Mouse (Mus musculus) forebrain, embryonic 13.5 days (tissue): ENCODE results near the gene Sf3a1. TPM values are rescaled to one million over a fixed set of nuclear protein-coding genes. Genes with fewer than 3 reads are reported as not detected.
A peak's percentile ranks its signal among the peaks of the same experiment; 100 is the strongest.
"Not testable (repeated sequence)": the region's sequence is repeated elsewhere in the genome, so short reads cannot be mapped to it uniquely, and the experiment has no call there.

ENCODE experiments used
- ATAC-seq: fragments of 200-750 bp; cut with Nextera tagmentation; 2 replicates; pipeline ENCODE4 v1.8.0; 2017
- H3K27ac ChIP-seq: fragments of 300-500 bp; sonication (generic); 2 replicates; pipeline ENCODE4 v1.5.1; 2015; ENCODE audit warnings: inconsistent platforms, mild to moderate bottlenecking, moderate library complexity
- H3K27me3 ChIP-seq: fragments of 300-500 bp; sonication (generic); 2 replicates; pipeline ENCODE4 v1.6.1; 2015; ENCODE audit warnings: mild to moderate bottlenecking, inconsistent platforms
- H3K36me3 ChIP-seq: fragments of 300-500 bp; sonication (generic); 2 replicates; pipeline ENCODE4 v1.6.1; 2015; ENCODE audit warnings: mild to moderate bottlenecking, inconsistent platforms; ENCODE audit not compliant: poor library complexity, severe bottlenecking
- H3K4me1 ChIP-seq: fragments of 300-500 bp; sonication (generic); 2 replicates; pipeline ENCODE4 v1.6.1; 2015; ENCODE audit warnings: inconsistent platforms
- H3K4me2 ChIP-seq: fragments of 300-500 bp; sonication (generic); 2 replicates; pipeline ENCODE4 v1.6.1; 2015; ENCODE audit warnings: inconsistent platforms, mild to moderate bottlenecking, moderate library complexity
- H3K4me3 ChIP-seq: fragments of 300-500 bp; sonication (generic); 2 replicates; pipeline ENCODE4 v1.5.1; 2015; ENCODE audit warnings: mild to moderate bottlenecking, inconsistent platforms
- H3K9ac ChIP-seq: fragments of 300-500 bp; sonication (generic); 2 replicates; pipeline ENCODE4 v1.6.1; 2015; ENCODE audit warnings: mild to moderate bottlenecking, inconsistent platforms
- H3K9me3 ChIP-seq: fragments of 300-500 bp; sonication (generic); replicated peaks from 2 replicates; pipeline ENCODE4 v1.6.1; 2016; ENCODE audit warnings: inconsistent platforms
- WGBS: fragments of 180-500 bp; shearing (Covaris S2); methylation state at CpG from one replicate; pipeline ENCODE4 v1.1.7; 2015; 5-methylcytosine and 5-hydroxymethylcytosine counted together
- polyA plus RNA-seq: library from polyadenylated mRNA; unstranded; fragments of >200 nt; fragmentation: Nextera tagmentation; extraction: Ambion mirVana; gene quantifications from 2 replicates; pipeline ENCODE4 v1.2.1, GENCODE M21; 2015

Sf3a1 gene
- polyA plus RNA-seq, result 61.2 and 66.8 TPM in 2 replicates

DNA sequence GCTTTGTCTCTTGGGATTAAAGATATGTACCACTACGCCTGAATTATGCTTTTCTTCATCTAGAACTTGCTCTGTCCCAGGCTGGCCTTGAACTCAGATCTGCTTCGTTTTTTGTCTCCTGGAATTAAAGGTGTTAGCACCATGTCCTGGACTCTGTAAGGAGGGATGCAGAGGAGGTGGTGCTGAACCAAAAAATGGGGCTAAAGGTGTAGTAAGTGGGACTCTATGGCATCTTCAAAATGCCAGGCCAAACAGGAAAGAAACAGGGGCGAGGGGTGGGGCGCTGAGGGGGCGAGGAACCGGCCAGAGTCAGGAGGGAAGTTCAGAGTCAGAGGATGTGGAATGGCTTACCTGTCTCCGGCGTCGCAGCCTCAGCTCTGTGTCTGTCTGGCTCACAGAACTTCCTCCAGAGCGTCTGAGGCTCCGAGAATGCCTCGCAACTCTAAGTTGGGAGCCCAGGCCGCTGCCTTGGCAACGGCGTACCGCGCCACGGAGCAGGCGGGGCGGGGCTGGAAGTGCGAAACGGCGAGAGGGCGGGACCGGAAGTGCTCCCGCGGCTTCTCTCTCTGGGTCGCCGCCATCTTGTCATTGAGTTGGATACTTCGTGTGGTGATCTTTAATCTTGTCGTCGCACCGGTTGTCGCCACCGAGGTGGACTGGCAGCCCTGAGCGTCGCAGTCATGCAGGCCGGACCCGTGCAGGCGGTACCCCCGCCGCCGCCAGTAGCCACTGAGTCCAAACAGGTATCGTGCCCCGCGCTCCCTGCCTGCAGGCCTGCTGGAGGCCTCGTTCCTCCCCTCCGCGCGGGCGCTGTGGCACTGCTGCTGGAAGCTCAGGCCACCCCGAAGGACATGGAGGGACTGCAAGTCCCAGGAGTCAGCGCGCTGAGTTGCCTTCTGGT, at the start of gene Sf3a1, which contains the start of gene Ccdc157:
Gene Sf3a1, plus strand, starts transcription at position 543 of the 901 bp plus-strand sequence.
Gene Ccdc157, minus strand, starts transcription at position 486 of the 901 bp plus-strand sequence.
- Histone ChIP-seq H3K9ac (peak within 1 kb of the TSS; percentile 90), H3K9me3 (no peaks in the 10 kb centered on the region), H3K4me3 (peak within 1 kb of the TSS; percentile 89), H3K27ac (peak within 1 kb of the TSS; percentile 88), H3K27me3 (no peaks in the 10 kb centered on the region), H3K36me3 (peaks cover 37% of the 10 kb centered on the region), H3K4me2 (peak within 1 kb of the TSS; percentile 97), H3K4me1 (peaks cover 53% of the 10 kb centered on the region)
- 1% methylated on average over 54 of the region's 54 CpGs for WGBS
- ATAC-seq, result peak; percentile 98

DNA sequence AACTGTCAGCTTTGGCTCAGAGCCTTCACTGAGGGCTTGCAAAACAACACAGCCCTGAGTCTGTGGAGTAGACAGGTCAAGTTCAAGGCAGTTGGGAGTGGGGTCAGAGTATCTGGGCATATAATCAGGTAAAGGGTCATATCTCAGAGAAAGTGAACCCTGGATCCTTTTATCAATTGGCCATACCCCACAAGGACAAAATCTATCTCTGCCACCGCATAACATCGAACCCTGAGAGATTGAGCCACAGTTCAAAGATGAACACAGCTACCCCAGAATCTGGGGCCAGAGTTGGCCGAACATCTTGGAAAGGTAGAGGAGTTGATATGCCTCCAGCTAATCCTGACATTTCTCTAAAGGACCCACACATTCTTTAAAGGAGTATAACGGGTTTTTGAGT, 48.1 kb upstream of the Sf3a1 start:
- H3K36me3 ChIP-seq, result no peaks in the 10 kb centered on the region
- H3K4me3 ChIP-seq, result no peak overlapping the region
- 90% methylated on average over 4 of the region's 4 CpGs for WGBS
- no peak for ATAC-seq
- no peak overlapping the region for H3K9ac ChIP-seq
- no peaks in the 10 kb centered on the region for H3K9me3 ChIP-seq
- no peak overlapping the region for H3K4me2 ChIP-seq
- peaks cover 8% of the 10 kb centered on the region; the same call in 1 of the 2 replicates for H3K4me1 ChIP-seq
- no peaks in the 10 kb centered on the region for H3K27me3 ChIP-seq
- H3K27ac ChIP-seq, result no peak overlapping the region

DNA sequence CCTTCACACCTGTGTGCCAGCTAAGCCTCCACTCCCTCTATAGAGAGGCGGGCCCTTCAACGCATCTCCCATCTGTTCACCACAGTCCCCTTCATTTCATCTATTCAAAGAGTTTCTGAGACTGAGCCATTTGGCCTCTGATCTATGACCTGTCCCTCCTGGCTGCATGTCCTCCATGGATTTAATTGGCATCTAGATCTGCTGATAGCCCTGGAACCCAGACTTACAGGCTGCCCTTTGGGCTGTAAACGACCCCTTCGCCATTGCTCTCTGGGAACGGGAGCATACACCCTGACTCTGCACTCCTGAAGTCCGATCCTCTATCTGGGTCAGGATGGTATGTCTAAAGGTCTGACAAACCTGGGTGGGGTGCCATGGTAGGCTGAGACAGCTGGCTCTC, 47.3 kb upstream of the Sf3a1 start:
- no peak overlapping the region for H3K4me3 ChIP-seq
- H3K4me1 ChIP-seq, result peaks cover 15% of the 10 kb centered on the region
- H3K27me3 ChIP-seq, result peaks cover 7% of the 10 kb centered on the region
- no peak overlapping the region for H3K27ac ChIP-seq
- H3K4me2 ChIP-seq, result no peak overlapping the region
- no peak overlapping the region for H3K9ac ChIP-seq
- H3K9me3 ChIP-seq, result no peaks in the 10 kb centered on the region
- ATAC-seq, result no peak
- H3K36me3 ChIP-seq, result no peaks in the 10 kb centered on the region
- 86% methylated on average over 6 of the region's 6 CpGs for WGBS

DNA sequence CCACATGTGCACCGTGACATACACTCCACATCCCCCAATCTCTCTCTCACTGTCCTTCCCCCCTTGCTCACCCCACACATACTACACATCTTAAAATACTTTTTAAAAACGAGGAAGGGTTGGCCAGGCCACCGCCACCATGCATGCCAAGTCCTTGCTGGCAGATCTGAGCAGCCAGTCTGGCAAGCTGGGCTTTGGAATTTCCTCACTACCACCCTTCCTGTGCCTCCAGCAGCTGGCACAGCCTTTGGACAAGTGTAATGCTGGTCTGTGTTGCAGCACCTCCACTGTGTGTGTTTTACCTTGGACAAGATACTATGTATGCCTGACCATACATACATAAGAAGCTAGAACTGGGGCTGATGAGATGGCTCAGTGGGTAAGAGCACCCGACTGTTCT, 46.7 kb upstream of the Sf3a1 start:
- 89% methylated on average over 4 of the region's 4 CpGs for WGBS
- no peak overlapping the region for H3K27ac ChIP-seq
- H3K9ac ChIP-seq, result no peak overlapping the region
- H3K4me2 ChIP-seq, result no peak overlapping the region
- H3K36me3 ChIP-seq, result no peaks in the 10 kb centered on the region
- peaks cover 11% of the 10 kb centered on the region for H3K27me3 ChIP-seq
- H3K4me1 ChIP-seq, result peaks cover 21% of the 10 kb centered on the region
- H3K4me3 ChIP-seq, result no peak overlapping the region
- no peak for ATAC-seq
- H3K9me3 ChIP-seq, result no peaks in the 10 kb centered on the region

DNA sequence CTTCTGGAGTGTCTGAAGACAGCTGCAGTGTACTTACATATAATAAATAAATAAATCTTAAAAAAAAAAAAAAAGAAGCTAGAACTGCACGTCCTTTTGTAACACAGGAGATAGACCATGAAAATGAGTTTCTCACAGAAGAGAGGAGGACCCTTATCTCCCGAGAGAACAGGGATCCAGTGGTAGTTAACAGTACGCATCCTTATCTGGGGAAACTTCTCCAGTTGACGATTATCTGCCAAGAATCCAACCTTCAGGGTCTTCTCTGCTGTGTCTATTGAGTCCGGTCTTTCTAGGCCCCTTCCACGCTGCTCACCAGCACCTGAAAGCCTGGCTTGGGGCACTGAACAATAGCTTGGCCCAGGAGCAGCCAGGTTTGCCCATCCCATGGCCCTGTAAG, 46.2 kb upstream of the Sf3a1 start:
- H3K9me3 ChIP-seq, result no peaks in the 10 kb centered on the region
- peaks cover 26% of the 10 kb centered on the region for H3K4me1 ChIP-seq
- H3K4me2 ChIP-seq, result no peak overlapping the region
- WGBS, result 82% methylated on average over 6 of the region's 6 CpGs
- no peak overlapping the region for H3K9ac ChIP-seq
- no peaks in the 10 kb centered on the region for H3K36me3 ChIP-seq
- no peak overlapping the region for H3K4me3 ChIP-seq
- H3K27me3 ChIP-seq, result peaks cover 12% of the 10 kb centered on the region
- no peak overlapping the region for H3K27ac ChIP-seq
- ATAC-seq, result no peak

DNA sequence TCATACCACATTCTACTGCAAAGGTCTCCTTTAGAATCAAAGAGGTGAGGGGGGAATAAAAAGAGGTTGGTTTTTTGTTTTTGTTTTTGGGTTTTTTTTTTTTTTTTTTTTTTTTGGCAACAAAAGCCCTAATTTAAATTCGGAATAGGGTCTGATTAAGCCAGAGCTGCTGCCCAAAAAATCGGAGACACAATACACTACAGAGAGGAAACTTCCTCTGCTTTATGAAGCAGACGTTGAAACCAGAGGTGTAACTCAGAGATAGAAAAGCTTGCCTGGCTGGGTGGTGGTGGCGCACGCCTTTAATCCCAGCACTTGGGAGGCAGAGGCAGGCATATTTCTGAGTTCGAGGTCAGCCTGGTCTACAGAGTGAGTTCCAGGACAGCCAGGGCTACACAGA, 45.6 kb upstream of the Sf3a1 start:
- not testable (repeated sequence) for ATAC-seq, H3K9ac ChIP-seq, H3K36me3 ChIP-seq, H3K9me3 ChIP-seq, H3K4me3 ChIP-seq, H3K27ac ChIP-seq, H3K4me2 ChIP-seq
- 68% methylated on average over 6 of the region's 6 CpGs for WGBS
- Histone ChIP-seq H3K27me3 (peaks cover 18% of the 10 kb centered on the region), H3K4me1 (peaks cover 28% of the 10 kb centered on the region)

DNA sequence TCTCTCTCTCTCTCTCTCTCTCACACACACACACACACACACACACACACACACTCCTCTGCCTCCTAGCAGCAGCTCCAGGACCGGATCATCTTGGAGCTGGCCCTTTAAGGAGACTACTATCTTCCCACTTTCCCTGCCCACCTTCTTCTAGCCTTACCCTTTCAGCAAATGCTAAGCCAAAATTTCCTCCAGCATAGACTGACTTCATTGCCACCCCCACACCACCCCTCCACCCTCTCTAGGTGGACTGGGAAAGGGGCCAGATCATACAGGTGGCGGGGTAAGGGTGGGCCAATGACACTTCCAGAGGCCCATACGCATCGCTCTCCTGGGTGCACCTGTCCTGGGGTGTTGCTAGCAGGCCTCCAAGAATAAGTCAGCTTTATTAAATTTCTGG, 44.7 kb upstream of the Sf3a1 start:
- H3K27ac ChIP-seq, result no peak overlapping the region
- H3K9ac ChIP-seq, result no peak overlapping the region
- 93% methylated on average over 4 of the region's 4 CpGs for WGBS
- H3K4me2 ChIP-seq, result no peak overlapping the region
- no peak for ATAC-seq
- H3K9me3 ChIP-seq, result no peaks in the 10 kb centered on the region
- peaks cover 21% of the 10 kb centered on the region for H3K27me3 ChIP-seq
- no peak overlapping the region for H3K4me3 ChIP-seq
- peaks cover 28% of the 10 kb centered on the region for H3K4me1 ChIP-seq
- no peaks in the 10 kb centered on the region for H3K36me3 ChIP-seq

DNA sequence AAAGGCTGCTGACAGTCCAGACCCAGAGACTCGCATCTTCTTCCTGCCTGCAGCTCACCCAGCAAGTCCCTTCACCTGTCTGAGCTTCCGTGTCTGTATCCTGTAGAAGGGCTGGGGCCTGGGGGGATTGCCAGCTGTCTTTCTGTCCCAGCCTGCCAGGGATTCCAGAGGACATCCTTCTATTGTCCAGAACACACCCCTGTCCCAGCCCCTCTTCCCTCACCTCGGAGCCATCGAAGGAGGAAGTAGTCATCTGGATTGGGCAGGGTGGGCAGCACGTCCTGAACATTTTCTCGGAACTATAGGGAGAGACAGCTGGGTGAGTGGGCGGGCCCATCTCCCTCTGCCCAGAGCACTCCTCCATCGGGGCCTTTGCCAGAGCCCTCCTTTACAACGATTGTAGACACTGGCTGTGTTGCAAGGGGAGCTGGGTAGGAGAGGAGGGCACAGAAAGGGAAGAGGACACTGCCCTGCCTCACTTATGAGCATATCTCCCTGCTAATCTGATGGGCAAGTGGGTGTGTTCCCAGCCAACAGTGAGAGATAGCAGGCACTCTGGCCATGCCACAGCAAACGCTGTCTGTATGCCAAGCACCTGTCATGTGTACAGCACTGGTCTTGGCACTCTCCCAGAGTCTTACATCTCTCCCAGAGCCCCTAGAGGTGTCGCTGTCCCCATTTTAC, 43.5 kb upstream of the Sf3a1 start:
- WGBS, result 56% methylated on average over 11 of the region's 11 CpGs
- ATAC-seq, result no peak
- Histone ChIP-seq H3K27me3 (peaks cover 23% of the 10 kb centered on the region), H3K4me1 (peaks cover 28% of the 10 kb centered on the region), H3K4me3 (no peak overlapping the region), H3K27ac (no peak overlapping the region), H3K4me2 (no peak overlapping the region), H3K36me3 (no peaks in the 10 kb centered on the region), H3K9me3 (no peaks in the 10 kb centered on the region), H3K9ac (peak overlapping the region; percentile 36; the same call in 1 of the 2 replicates)

DNA sequence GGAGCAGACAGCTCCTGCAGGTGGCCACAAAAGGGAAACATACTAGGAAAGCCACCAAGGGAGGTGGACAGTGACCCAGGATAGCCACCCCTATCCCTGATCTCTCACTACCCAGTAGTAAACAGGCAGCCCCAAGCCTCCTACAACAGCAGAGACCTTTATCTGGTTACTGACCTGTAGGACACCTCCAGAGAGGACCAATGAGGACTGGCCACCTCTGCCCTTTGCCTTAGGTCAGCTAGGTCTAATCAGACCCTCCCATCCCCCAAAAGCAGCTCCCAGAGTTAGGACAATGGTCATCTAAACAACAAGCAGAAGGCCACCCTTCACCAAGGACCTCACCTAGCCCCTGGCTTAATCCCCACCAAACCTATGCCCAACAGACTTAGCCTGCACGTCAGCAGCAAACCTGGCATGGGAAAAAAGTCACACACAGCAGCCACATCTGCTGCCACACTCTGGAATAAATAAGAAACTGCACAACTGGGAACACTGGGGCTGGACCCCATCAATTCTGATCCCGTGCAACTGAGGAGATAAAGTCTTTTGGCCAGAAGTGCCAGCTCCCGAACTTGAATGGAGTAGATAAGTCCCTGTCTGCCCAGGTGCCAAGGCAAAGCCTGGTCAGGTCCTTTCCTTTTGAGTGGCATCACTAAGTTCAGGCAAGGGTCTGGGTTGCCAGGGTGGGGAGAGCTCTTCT, 42.6 kb upstream of the Sf3a1 start:
- peaks cover 23% of the 10 kb centered on the region for H3K27me3 ChIP-seq

DNA sequence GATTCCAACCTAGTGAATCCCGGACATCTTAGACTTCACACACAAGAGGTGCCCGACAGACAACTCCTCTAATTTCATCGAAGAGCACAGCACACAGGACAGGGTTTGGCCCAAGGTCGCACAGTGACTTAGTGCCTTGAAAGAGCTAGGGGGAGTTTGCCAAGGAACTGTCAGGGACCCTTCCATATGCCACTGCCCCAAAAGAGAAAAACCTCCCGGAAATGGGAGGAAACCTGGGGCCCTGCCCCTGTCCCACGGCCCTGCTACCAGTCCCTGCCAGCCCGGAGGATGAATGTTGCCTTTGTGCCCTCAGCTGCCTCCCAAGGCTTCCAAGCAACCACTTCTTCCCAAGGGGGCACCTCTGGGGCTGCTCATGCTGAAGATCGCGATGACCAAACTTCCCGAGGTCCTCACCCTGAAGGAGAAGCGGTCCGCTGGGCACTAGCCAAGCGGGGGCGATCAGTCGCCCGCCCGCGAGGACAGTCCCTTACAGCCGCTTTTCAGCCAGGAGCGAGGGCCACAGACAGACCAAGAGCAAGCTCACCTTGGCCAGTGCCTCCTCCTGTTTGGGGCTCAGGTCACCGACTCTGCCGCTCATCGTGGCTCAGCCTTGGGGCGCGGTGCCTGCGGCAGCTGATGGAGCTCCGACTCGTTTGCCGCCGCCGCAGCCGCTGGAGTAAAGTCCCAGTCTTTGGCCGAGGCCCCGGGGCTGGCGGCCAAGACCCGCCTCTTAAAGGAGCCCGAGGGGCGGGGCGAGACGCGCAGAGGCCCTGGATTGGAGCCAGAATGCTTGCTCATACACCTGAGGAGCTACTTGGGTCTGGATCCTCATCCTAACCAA, 41.8 kb upstream of the Sf3a1 start:
- Histone ChIP-seq H3K4me1 (peaks cover 28% of the 10 kb centered on the region), H3K4me2 (peak overlapping the region; percentile 90), H3K4me3 (peak overlapping the region; percentile 57), H3K36me3 (no peaks in the 10 kb centered on the region), H3K9me3 (no peaks in the 10 kb centered on the region), H3K9ac (peak overlapping the region; percentile 73), H3K27ac (no peak overlapping the region), H3K27me3 (peaks cover 23% of the 10 kb centered on the region)
- ATAC-seq, result peak; percentile 66
- WGBS, result 2% methylated on average over 41 of the region's 41 CpGs

More for the DNA sequence above, 42.6 kb upstream of the Sf3a1 start:
- Histone ChIP-seq H3K4me3 (peak overlapping the region; percentile 57), H3K9me3 (no peaks in the 10 kb centered on the region), H3K27ac (no peak overlapping the region), H3K4me1 (peaks cover 28% of the 10 kb centered on the region), H3K4me2 (peak overlapping the region; percentile 90), H3K36me3 (no peaks in the 10 kb centered on the region), H3K9ac (peak overlapping the region; percentile 73)
- ATAC-seq, result peak; percentile 5; the same call in 1 of the 2 replicates
- 26% methylated on average over 3 of the region's 3 CpGs for WGBS

DNA sequence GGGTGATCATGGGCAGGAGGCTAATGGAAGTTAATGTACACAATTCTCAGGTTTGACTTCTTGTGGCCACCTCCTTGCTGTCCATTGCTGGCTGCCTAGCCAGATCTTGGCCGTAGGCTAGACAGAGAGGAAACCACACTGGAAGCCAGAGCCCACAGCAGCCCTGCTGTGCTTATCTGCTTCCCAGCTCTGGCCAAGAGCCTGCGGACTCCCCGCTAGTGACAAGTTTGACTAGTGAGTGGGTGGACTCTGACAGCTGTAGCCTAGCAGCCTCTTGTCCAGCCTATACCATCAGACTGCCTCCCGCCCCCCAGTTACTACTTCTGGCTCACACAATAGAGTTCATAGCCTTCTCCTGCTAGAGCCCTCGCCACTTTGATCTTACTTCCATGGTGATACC, 40.5 kb upstream of the Sf3a1 start:
- H3K4me3 ChIP-seq, result no peak overlapping the region
- no peak for ATAC-seq
- no peaks in the 10 kb centered on the region for H3K36me3 ChIP-seq
- no peak overlapping the region for H3K27ac ChIP-seq
- 88% methylated on average over 5 of the region's 5 CpGs for WGBS
- no peaks in the 10 kb centered on the region for H3K9me3 ChIP-seq
- H3K4me2 ChIP-seq, result no peak overlapping the region
- H3K4me1 ChIP-seq, result peaks cover 28% of the 10 kb centered on the region
- no peak overlapping the region for H3K9ac ChIP-seq
- peaks cover 23% of the 10 kb centered on the region for H3K27me3 ChIP-seq
